Mouse (Mus musculus): ENCODE results near the gene Tpt1. TPM values are rescaled to one million over a fixed set of nuclear protein-coding genes. Genes with fewer than 3 reads are reported as not detected.
"Not testable (repeated sequence)": the region's sequence is repeated elsewhere in the genome, so short reads cannot be mapped to it uniquely, and the experiment has no call there.

Gene Tpt1
- polyA plus RNA-seq, 1 experiment from 2014 or later: 1,072 TPM

DNA sequence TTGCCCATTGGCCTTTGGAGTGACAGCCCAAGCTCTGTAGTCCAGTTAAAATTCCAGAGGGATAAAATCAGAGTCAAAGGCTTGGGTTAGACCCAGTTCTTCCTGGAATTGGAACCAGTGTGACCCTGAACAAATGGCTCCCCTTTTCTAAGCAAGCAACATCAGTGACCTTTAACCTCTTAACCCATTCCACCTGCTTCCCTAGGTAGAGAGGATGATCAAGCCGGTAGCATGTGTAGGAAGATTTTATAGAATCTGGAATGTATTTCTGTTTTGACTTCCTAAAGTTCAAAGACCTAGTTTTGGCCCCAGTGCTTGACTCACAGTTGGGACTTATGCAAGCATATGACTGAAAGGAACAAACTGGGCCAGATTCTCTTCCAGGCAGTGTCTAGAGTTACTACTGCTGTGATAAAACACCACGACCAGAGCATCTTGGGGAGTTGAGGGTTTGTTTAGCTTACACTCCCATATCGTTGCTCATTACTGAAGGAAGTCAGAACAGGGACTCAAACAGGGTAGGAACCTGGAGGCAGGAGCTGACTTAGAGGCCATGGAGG lies 18.0 kb upstream of the Tpt1 start:
- no peak overlapping the region for H3K9ac ChIP-seq (ENCODE audit: low read depth, low read length)
- no peaks in the 10 kb centered on the region for H3K36me3 ChIP-seq (ENCODE audit: control insufficient read depth, insufficient read depth, low read length)
- H3K27ac ChIP-seq (ENCODE audit: low read depth, low read length): no peak overlapping the region
- ATAC-seq (ENCODE audit: low FRiP score) (no peak), DNase-seq (ENCODE audit: low spot score) (no peak)
- H3K9me3 ChIP-seq (ENCODE audit: control insufficient read depth, low read length): no peaks in the 10 kb centered on the region
- H3K4me3 ChIP-seq (ENCODE audit: low read depth, low read length): no peak overlapping the region
- 71% methylated on average over 3 of the region's 3 CpGs for WGBS
- H3K4me2 ChIP-seq (replicated peaks; ENCODE audit: low read depth, low read length): no peak overlapping the region
- H3K27me3 ChIP-seq (ENCODE audit: control insufficient read depth, insufficient read depth, low read length): peaks cover 5% of the 10 kb centered on the region; the same call in 1 of the 2 replicates
- H3K4me1 ChIP-seq (replicated peaks; ENCODE audit: control insufficient read depth, insufficient read depth, low read length): no peaks in the 10 kb centered on the region

DNA sequence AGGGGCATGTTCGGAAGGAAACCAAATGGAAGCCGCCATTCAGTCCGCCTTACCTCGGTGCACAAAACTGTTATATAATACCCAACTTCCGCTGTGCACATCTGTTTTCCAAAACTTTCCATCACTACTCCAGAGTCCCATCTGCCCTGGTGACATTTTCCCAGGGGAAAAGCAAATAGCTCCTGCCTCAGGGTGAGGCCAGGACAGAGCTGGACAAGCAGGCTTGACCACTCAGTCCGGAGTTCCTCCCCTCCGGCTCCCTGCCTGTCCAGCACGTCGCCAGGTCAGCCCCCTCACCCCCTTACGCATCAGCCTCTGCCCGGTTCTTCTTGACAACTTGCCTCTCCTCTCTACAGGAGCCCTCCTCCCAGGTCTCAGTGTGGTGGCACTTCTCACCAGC lies 16.7 kb upstream of the Tpt1 start:
- no peak for DNase-seq (ENCODE audit: low spot score)
- H3K4me1 ChIP-seq (replicated peaks; ENCODE audit: control insufficient read depth, insufficient read depth, low read length): no peaks in the 10 kb centered on the region; the same call in 1 of the 2 replicates
- no peak overlapping the region for H3K27ac ChIP-seq (ENCODE audit: low read depth, low read length)
- no peaks in the 10 kb centered on the region for H3K36me3 ChIP-seq (ENCODE audit: control insufficient read depth, insufficient read depth, low read length)
- 33% methylated on average over 11 of the region's 11 CpGs for WGBS
- H3K4me2 ChIP-seq (replicated peaks; ENCODE audit: low read depth, low read length): no peak overlapping the region
- H3K27me3 ChIP-seq (ENCODE audit: control insufficient read depth, insufficient read depth, low read length): peaks cover 5% of the 10 kb centered on the region; the same call in 1 of the 2 replicates
- H3K9ac ChIP-seq (ENCODE audit: low read depth, low read length): no peak overlapping the region
- ATAC-seq (ENCODE audit: low FRiP score): no peak
- no peak overlapping the region for H3K4me3 ChIP-seq (ENCODE audit: low read depth, low read length)
- no peaks in the 10 kb centered on the region for H3K9me3 ChIP-seq (ENCODE audit: control insufficient read depth, low read length)

- ATAC-seq (ENCODE audit: low FRiP score): no peak
These were observed 15.8 kb upstream of the Tpt1 start for GRCm38 (mm10) chr14:75828866-75829806.

DNA sequence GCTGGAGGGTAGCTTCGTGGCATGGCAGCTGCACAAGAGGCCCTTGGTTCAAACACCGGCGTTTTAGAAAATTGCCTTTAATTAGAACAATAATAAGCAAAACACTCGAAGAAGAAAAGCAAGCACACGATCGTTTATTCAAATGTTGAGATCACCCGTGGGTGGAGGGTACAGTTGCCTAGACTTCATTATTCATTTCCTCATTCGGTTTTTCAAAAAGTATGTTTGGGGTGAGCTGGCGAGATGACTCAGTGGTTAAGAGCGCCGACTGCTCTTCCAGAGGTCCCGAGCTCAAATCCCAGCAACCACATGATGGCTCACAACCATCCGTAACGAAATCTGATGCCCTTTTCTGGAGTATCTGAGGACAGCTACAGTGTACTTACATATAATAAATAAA lies 15.1 kb upstream of the Tpt1 start:
- H3K36me3 ChIP-seq (ENCODE audit: control insufficient read depth, insufficient read depth, low read length); H3K4me1 ChIP-seq (replicated peaks; ENCODE audit: control insufficient read depth, insufficient read depth, low read length); H3K4me2 ChIP-seq (replicated peaks; ENCODE audit: low read depth, low read length); H3K9ac ChIP-seq (ENCODE audit: low read depth, low read length); H3K9me3 ChIP-seq (ENCODE audit: control insufficient read depth, low read length); H3K4me3 ChIP-seq (ENCODE audit: low read depth, low read length); H3K27ac ChIP-seq (ENCODE audit: low read depth, low read length); ATAC-seq (ENCODE audit: low FRiP score); DNase-seq (ENCODE audit: low spot score); H3K27me3 ChIP-seq (ENCODE audit: control insufficient read depth, insufficient read depth, low read length): not testable (repeated sequence)
- WGBS: 64% methylated on average over 14 of the region's 14 CpGs

More at GRCm38 (mm10) chr14:75828866-75829806, 15.8 kb upstream of the Tpt1 start:
- H3K36me3 ChIP-seq (ENCODE audit: control insufficient read depth, insufficient read depth, low read length): no peaks in the 10 kb centered on the region
- H3K4me1 ChIP-seq (replicated peaks; ENCODE audit: control insufficient read depth, insufficient read depth, low read length): no peaks in the 10 kb centered on the region; the same call in 1 of the 2 replicates
- H3K27me3 ChIP-seq (ENCODE audit: control insufficient read depth, insufficient read depth, low read length): peaks cover 5% of the 10 kb centered on the region; the same call in 1 of the 2 replicates
- no peaks in the 10 kb centered on the region for H3K9me3 ChIP-seq (ENCODE audit: control insufficient read depth, low read length)
- peak; percentile 91 for DNase-seq (ENCODE audit: low spot score)
- H3K9ac ChIP-seq (ENCODE audit: low read depth, low read length): peak overlapping the region; percentile 3; the same call in 1 of the 2 replicates
- no peak overlapping the region for H3K27ac ChIP-seq (ENCODE audit: low read depth, low read length)
- peak overlapping the region; percentile 28 for H3K4me3 ChIP-seq (ENCODE audit: low read depth, low read length)
- WGBS: 11% methylated on average over 32 of the region's 32 CpGs
- H3K4me2 ChIP-seq (replicated peaks; ENCODE audit: low read depth, low read length): peak overlapping the region; percentile 40

GRCm38 (mm10) chr14:75832031-75832430 lies 12.9 kb upstream of the Tpt1 start:
- Histone ChIP-seq H3K9ac (ENCODE audit: low read depth, low read length) (no peak overlapping the region), H3K4me3 (ENCODE audit: low read depth, low read length) (no peak overlapping the region), H3K27me3 (ENCODE audit: control insufficient read depth, insufficient read depth, low read length) (peaks cover 5% of the 10 kb centered on the region; the same call in 1 of the 2 replicates), H3K4me2 (replicated peaks; ENCODE audit: low read depth, low read length) (no peak overlapping the region), H3K27ac (ENCODE audit: low read depth, low read length) (no peak overlapping the region), H3K4me1 (replicated peaks; ENCODE audit: control insufficient read depth, insufficient read depth, low read length) (no peaks in the 10 kb centered on the region; the same call in 1 of the 2 replicates), H3K36me3 (ENCODE audit: control insufficient read depth, insufficient read depth, low read length) (no peaks in the 10 kb centered on the region), H3K9me3 (ENCODE audit: control insufficient read depth, low read length) (no peaks in the 10 kb centered on the region)
- WGBS: 96% methylated on average over 2 of the region's 2 CpGs
- ATAC-seq (ENCODE audit: low FRiP score): no peak
- no peak for DNase-seq (ENCODE audit: low spot score)

- DNase-seq (ENCODE audit: low spot score) (peak; percentile 53), ATAC-seq (ENCODE audit: low FRiP score) (no peak)
- Histone ChIP-seq H3K4me1 (replicated peaks; ENCODE audit: control insufficient read depth, insufficient read depth, low read length) (no peaks in the 10 kb centered on the region; the same call in 1 of the 2 replicates), H3K9ac (ENCODE audit: low read depth, low read length) (no peak overlapping the region), H3K4me2 (replicated peaks; ENCODE audit: low read depth, low read length) (0 out of 2 replicates have a peak overlapping the region, but pooled peaks have one; percentile 64), H3K4me3 (ENCODE audit: low read depth, low read length) (no peak overlapping the region), H3K27ac (ENCODE audit: low read depth, low read length) (peak overlapping the region; percentile 80; the same call in 1 of the 2 replicates), H3K36me3 (ENCODE audit: control insufficient read depth, insufficient read depth, low read length) (no peaks in the 10 kb centered on the region), H3K27me3 (ENCODE audit: control insufficient read depth, insufficient read depth, low read length) (peaks cover 5% of the 10 kb centered on the region; the same call in 1 of the 2 replicates), H3K9me3 (ENCODE audit: control insufficient read depth, low read length) (no peaks in the 10 kb centered on the region)
- WGBS: 22% methylated on average over 4 of the region's 4 CpGs
These were observed 11.9 kb upstream of the Tpt1 start for GRCm38 (mm10) chr14:75832982-75833381.

DNA sequence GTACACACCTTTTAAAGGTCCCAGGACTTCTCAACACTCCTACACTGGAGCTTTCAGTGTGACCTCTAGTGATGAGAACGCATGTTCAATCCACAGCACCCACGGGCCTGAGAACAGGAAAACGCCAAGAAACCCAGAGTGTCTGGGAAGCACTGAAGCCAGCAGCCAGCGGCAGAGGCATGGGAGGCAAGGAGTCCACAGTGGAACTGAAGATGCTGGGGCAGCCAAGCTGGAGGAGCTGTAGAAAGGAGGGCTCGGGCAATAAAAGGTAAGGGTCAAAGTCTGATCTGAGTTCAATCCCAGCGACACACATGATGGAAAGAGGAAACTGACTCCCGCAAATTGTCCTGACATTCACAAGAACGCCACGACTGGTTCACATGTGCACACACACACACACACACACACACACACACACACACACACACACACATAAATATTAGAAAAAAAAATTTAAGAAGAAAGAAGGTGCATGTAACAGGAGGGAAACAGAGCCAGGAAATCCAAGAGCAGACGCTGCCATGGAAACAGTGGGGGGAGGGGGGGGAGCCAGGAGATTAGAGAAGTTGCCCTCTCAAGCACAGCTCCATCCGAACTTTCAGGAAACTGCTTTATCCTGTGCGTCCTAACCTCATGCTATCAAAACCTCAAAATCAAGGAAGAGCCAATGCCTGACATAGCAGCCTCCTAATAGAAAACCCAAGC lies 11.2 kb upstream of the Tpt1 start:
- Histone ChIP-seq H3K27me3 (ENCODE audit: control insufficient read depth, insufficient read depth, low read length) (peaks cover 3% of the 10 kb centered on the region; the same call in 1 of the 2 replicates), H3K4me3 (ENCODE audit: low read depth, low read length) (peak overlapping the region; percentile 43), H3K27ac (ENCODE audit: low read depth, low read length) (peak overlapping the region; percentile 80), H3K4me1 (replicated peaks; ENCODE audit: control insufficient read depth, insufficient read depth, low read length) (no peaks in the 10 kb centered on the region; the same call in 1 of the 2 replicates), H3K9me3 (ENCODE audit: control insufficient read depth, low read length) (no peaks in the 10 kb centered on the region), H3K36me3 (ENCODE audit: control insufficient read depth, insufficient read depth, low read length) (no peaks in the 10 kb centered on the region), H3K4me2 (replicated peaks; ENCODE audit: low read depth, low read length) (peak overlapping the region; percentile 64), H3K9ac (ENCODE audit: low read depth, low read length) (peak overlapping the region; percentile 34; the same call in 1 of the 2 replicates)
- 7% methylated on average over 12 of the region's 12 CpGs for WGBS
- DNase-seq (ENCODE audit: low spot score) (peak; percentile 43), ATAC-seq (ENCODE audit: low FRiP score) (peak; percentile 26; the same call in 1 of the 2 replicates)

GRCm38 (mm10) chr14:75834251-75834738 lies 10.6 kb upstream of the Tpt1 start:
- WGBS: 0% methylated on average over 10 of the region's 10 CpGs
- peak; percentile 86 for ATAC-seq (ENCODE audit: low FRiP score)
- Histone ChIP-seq H3K9me3 (ENCODE audit: control insufficient read depth, low read length) (no peaks in the 10 kb centered on the region), H3K4me3 (ENCODE audit: low read depth, low read length) (peak overlapping the region; percentile 43), H3K36me3 (ENCODE audit: control insufficient read depth, insufficient read depth, low read length) (no peaks in the 10 kb centered on the region), H3K27me3 (ENCODE audit: control insufficient read depth, insufficient read depth, low read length) (no peaks in the 10 kb centered on the region), H3K27ac (ENCODE audit: low read depth, low read length) (peak overlapping the region; percentile 80), H3K9ac (ENCODE audit: low read depth, low read length) (peak overlapping the region; percentile 77), H3K4me2 (replicated peaks; ENCODE audit: low read depth, low read length) (peak overlapping the region; percentile 64), H3K4me1 (replicated peaks; ENCODE audit: control insufficient read depth, insufficient read depth, low read length) (no peaks in the 10 kb centered on the region; the same call in 1 of the 2 replicates)
- DNase-seq (ENCODE audit: low spot score): peak; percentile 76
